Mouse (Mus musculus): ENCODE measurements at regions not wholly inside any gene's neighbourhood (a gene's known extent, or its start where the extent isn't known, plus 50 kb on each side); places are given as distances from the start of the nearest gene placed in this dataset.

GRCm38 (mm10) chr13:71146859-71147443 is 305.3 kb upstream of the Adamts16 start:
- no peak for DNase-seq (ENCODE audit: low spot score in 2 of 2)

GRCm38 (mm10) chr13:71138745-71139312 is 297.2 kb upstream of the Adamts16 start:
- DNase-seq (ENCODE audit: low spot score in 2 of 2): no peak

- no peak for DNase-seq (ENCODE audit: low spot score in 2 of 2)
Observed at GRCm38 (mm10) chr13:71135940-71136632, 294.5 kb upstream of the Adamts16 start.

GRCm38 (mm10) chr13:71121484-71121883 is 279.9 kb upstream of the Adamts16 start:
- no peak for DNase-seq (ENCODE audit: low spot score in 2 of 2)

GRCm38 (mm10) chr13:71108175-71108574 is 266.6 kb upstream of the Adamts16 start:
- no peak for DNase-seq (ENCODE audit: low spot score in 2 of 2)

- DNase-seq (ENCODE audit: low spot score in 2 of 2): peak; percentile 34 to 78
Observed at GRCm38 (mm10) chr13:71105229-71105838, 263.7 kb upstream of the Adamts16 start.

- no peak for DNase-seq (ENCODE audit: low spot score in 2 of 2)
Observed at GRCm38 (mm10) chr13:71104419-71105228, 263.0 kb upstream of the Adamts16 start.

GRCm38 (mm10) chr13:71084301-71084700 is 242.7 kb upstream of the Adamts16 start:
- no peak for DNase-seq (ENCODE audit: low spot score in 2 of 2)

- DNase-seq (ENCODE audit: low spot score in 2 of 2): no peak
Observed at GRCm38 (mm10) chr13:71075916-71076315, 234.3 kb upstream of the Adamts16 start.

GRCm38 (mm10) chr13:71074012-71074411 is 232.4 kb upstream of the Adamts16 start:
- no peak for DNase-seq (ENCODE audit: low spot score in 2 of 2)

GRCm38 (mm10) chr13:71068757-71069201 is 227.2 kb upstream of the Adamts16 start:
- no peak for DNase-seq (ENCODE audit: low spot score in 2 of 2)

GRCm38 (mm10) chr13:71068011-71068410 is 226.4 kb upstream of the Adamts16 start:
- no peak for DNase-seq (ENCODE audit: low spot score in 2 of 2)

- no peak for DNase-seq (ENCODE audit: low spot score in 2 of 2)
Observed at GRCm38 (mm10) chr13:71065568-71065967, 224.0 kb upstream of the Adamts16 start.

- DNase-seq (ENCODE audit: low spot score in 2 of 2): no peak
Observed at GRCm38 (mm10) chr13:71064590-71065307, 223.1 kb upstream of the Adamts16 start.

GRCm38 (mm10) chr13:71053361-71054264 is 212.0 kb upstream of the Adamts16 start:
- DNase-seq (ENCODE audit: low spot score in 2 of 2): no peak

- DNase-seq (ENCODE audit: low spot score in 2 of 2): no peak
Observed at GRCm38 (mm10) chr13:71050646-71051045, 209.0 kb upstream of the Adamts16 start.

GRCm38 (mm10) chr13:71036000-71036399 is 194.4 kb upstream of the Adamts16 start:
- no peak for DNase-seq (ENCODE audit: low spot score in 2 of 2)

- DNase-seq (ENCODE audit: low spot score in 2 of 2): no peak
Observed at GRCm38 (mm10) chr13:71034926-71035687, 193.5 kb upstream of the Adamts16 start.

- no peak for DNase-seq (ENCODE audit: low spot score in 2 of 2)
Observed at GRCm38 (mm10) chr13:71008216-71008615, 166.6 kb upstream of the Adamts16 start.

Measured in urinary bladder, postnatal 4 days (tissue).